Mouse (Mus musculus) forebrain, embryonic 14.5 days (tissue): ENCODE results near the gene Eloa. TPM values are rescaled to one million over a fixed set of nuclear protein-coding genes. Genes with fewer than 3 reads are reported as not detected.
"Not testable (repeated sequence)": the region's sequence is repeated elsewhere in the genome, so short reads cannot be mapped to it uniquely, and the experiment has no call there.

Experiments used
- ATAC-seq: fragments of 200-750 bp; cut with Nextera tagmentation; 2 replicates; pipeline ENCODE4 v1.8.0; 2017; ENCODE audit warnings: mild to moderate bottlenecking, moderate library complexity
- DNase-seq: peaks from one replicate; pipeline ENCODE4 v3.0.0-alpha.2; 2015; ENCODE audit warnings: low spot score
- H3K27ac ChIP-seq: fragments of 300-500 bp; sonication (generic); 2 replicates; pipeline ENCODE4 v1.5.1; 2014; ENCODE audit warnings: low read depth, mild to moderate bottlenecking, control low read depth, low read length, moderate library complexity
- H3K27me3 ChIP-seq: fragments of 300-500 bp; sonication (generic); replicated peaks from 2 replicates; pipeline ENCODE4 v1.6.1; 2014; ENCODE audit warnings: low read length, control low read depth, mixed read lengths; ENCODE audit not compliant: control insufficient read depth, insufficient read depth
- H3K36me3 ChIP-seq: fragments of 300-500 bp; sonication (generic); 2 replicates; pipeline ENCODE4 v1.6.1; 2014; ENCODE audit warnings: low read length, control low read depth; ENCODE audit not compliant: control insufficient read depth, insufficient read depth
- H3K4me1 ChIP-seq: fragments of 300-500 bp; sonication (generic); 2 replicates; pipeline ENCODE4 v1.6.1; 2014; ENCODE audit warnings: antibody characterized with exemption, low read length, control low read depth; ENCODE audit not compliant: control insufficient read depth, insufficient read depth
- H3K4me2 ChIP-seq: fragments of 300-500 bp; sonication (generic); 2 replicates; pipeline ENCODE4 v1.6.1; 2014; ENCODE audit warnings: mild to moderate bottlenecking, control low read depth, low read length
- H3K4me3 ChIP-seq: fragments of 300-500 bp; sonication (generic); 2 replicates; pipeline ENCODE4 v1.5.1; 2014; ENCODE audit warnings: low read depth, low read length, control low read depth
- H3K9ac ChIP-seq: fragments of 300-500 bp; sonication (generic); 2 replicates; pipeline ENCODE4 v1.6.1; 2014; ENCODE audit warnings: mild to moderate bottlenecking, low read length, control low read depth, moderate library complexity
- H3K9me3 ChIP-seq: fragments of 300-500 bp; sonication (generic); replicated peaks from 2 replicates; pipeline ENCODE4 v1.6.1; 2016; ENCODE audit warnings: low read length, control low read depth, mixed read lengths; ENCODE audit not compliant: control insufficient read depth
- WGBS: fragments of 180-500 bp; shearing (Covaris S2); extraction: QIAGEN DNeasy Blood & Tissue Kit; methylation state at CpG from one replicate; pipeline ENCODE4 v1.1.7; 2014; 5-methylcytosine and 5-hydroxymethylcytosine counted together
- polyA plus RNA-seq: library from polyadenylated mRNA; unstranded; fragments of >200 nt; fragmentation: Nextera tagmentation; extraction: Ambion mirVana; gene quantifications from 2 replicates; pipeline ENCODE4 v1.2.1, GENCODE M21; 2014

Gene Eloa
- polyA plus RNA-seq, 1 experiment from 2014 or later, result 33.7 TPM

- peaks cover 46% of the 10 kb centered on the region for H3K36me3 ChIP-seq
- H3K27ac ChIP-seq, result no peak overlapping the region
- H3K4me1 ChIP-seq, result peaks cover 7% of the 10 kb centered on the region
- no peak overlapping the region for H3K4me2 ChIP-seq
- H3K9ac ChIP-seq, result no peak overlapping the region
- H3K27me3 ChIP-seq, result no peaks in the 10 kb centered on the region
- no peak for DNase-seq
- 71% methylated on average over 7 of the region's 7 CpGs for WGBS
- no peak for ATAC-seq
- no peaks in the 10 kb centered on the region for H3K9me3 ChIP-seq
- no peak overlapping the region for H3K4me3 ChIP-seq
Observed at GRCm38 (mm10) chr4:135981524-135982063, 40.0 kb downstream of the Eloa start.

- H3K9ac ChIP-seq, H3K4me3 ChIP-seq, H3K4me2 ChIP-seq, H3K9me3 ChIP-seq, H3K27me3 ChIP-seq, H3K4me1 ChIP-seq, DNase-seq, ATAC-seq, H3K27ac ChIP-seq: not testable (repeated sequence)
- H3K36me3 ChIP-seq, result peaks cover 59% of the 10 kb centered on the region
- 94% methylated on average over 5 of the region's 5 CpGs for WGBS
Observed at GRCm38 (mm10) chr4:135980223-135980622, 41.3 kb downstream of the Eloa start.

GRCm38 (mm10) chr4:135976146-135976545 is 45.4 kb downstream of the Eloa start:
- WGBS, result 95% methylated on average over 12 of the region's 12 CpGs
- no peaks in the 10 kb centered on the region for H3K27me3 ChIP-seq
- no peak for DNase-seq
- no peak for ATAC-seq
- H3K9ac ChIP-seq, result no peak overlapping the region
- peaks cover 43% of the 10 kb centered on the region for H3K36me3 ChIP-seq
- H3K9me3 ChIP-seq, result no peaks in the 10 kb centered on the region
- no peak overlapping the region for H3K4me2 ChIP-seq
- H3K27ac ChIP-seq, result no peak overlapping the region
- no peak overlapping the region for H3K4me3 ChIP-seq
- peaks cover 6% of the 10 kb centered on the region; the same call in 1 of the 2 replicates for H3K4me1 ChIP-seq

GRCm38 (mm10) chr4:135972911-135973811 is 48.4 kb downstream of the Eloa start:
- no peak overlapping the region for H3K27ac ChIP-seq
- H3K9me3 ChIP-seq, result no peaks in the 10 kb centered on the region
- H3K4me2 ChIP-seq, result peak overlapping the region; percentile 95
- no peaks in the 10 kb centered on the region for H3K27me3 ChIP-seq
- peaks cover 6% of the 10 kb centered on the region; the same call in 1 of the 2 replicates for H3K4me1 ChIP-seq
- DNase-seq (no peak), ATAC-seq (no peak)
- H3K36me3 ChIP-seq, result peaks cover 58% of the 10 kb centered on the region
- peak overlapping the region; percentile 96 for H3K9ac ChIP-seq
- H3K4me3 ChIP-seq, result peak overlapping the region; percentile 99
- WGBS, result 72% methylated on average over 13 of the region's 13 CpGs

GRCm38 (mm10) chr4:135972556-135972906 is 49.0 kb downstream of the Eloa start, which contains the start of gene Lypla2:
Gene Lypla2 (minus strand): TSS chr4:135972626.
- DNase-seq, result peak; percentile 91
- Histone ChIP-seq H3K36me3 (peaks cover 65% of the 10 kb centered on the region), H3K4me1 (peaks cover 6% of the 10 kb centered on the region; the same call in 1 of the 2 replicates), H3K4me2 (peak within 1 kb of the TSS; percentile 95), H3K27me3 (no peaks in the 10 kb centered on the region), H3K9ac (peak within 1 kb of the TSS; percentile 96), H3K9me3 (no peaks in the 10 kb centered on the region), H3K27ac (peak within 1 kb of the TSS; percentile 52; the same call in 1 of the 2 replicates), H3K4me3 (peak within 1 kb of the TSS; percentile 99)
- peak; percentile 84 for ATAC-seq
- under 1% methylated on average over 19 of the region's 19 CpGs for WGBS

GRCm38 (mm10) chr4:135971805-135972555 is 49.6 kb downstream of the Eloa start:
- H3K36me3 ChIP-seq, result peaks cover 66% of the 10 kb centered on the region
- H3K27ac ChIP-seq, result peak overlapping the region; percentile 52; the same call in 1 of the 2 replicates
- ATAC-seq (peak; percentile 55), DNase-seq (no peak)
- peak overlapping the region; percentile 99 for H3K4me3 ChIP-seq
- H3K27me3 ChIP-seq, result no peaks in the 10 kb centered on the region
- WGBS, result under 1% methylated on average over 35 of the region's 35 CpGs
- peak overlapping the region; percentile 96 for H3K9ac ChIP-seq
- no peaks in the 10 kb centered on the region for H3K9me3 ChIP-seq
- H3K4me2 ChIP-seq, result peak overlapping the region; percentile 95
- peaks cover 6% of the 10 kb centered on the region; the same call in 1 of the 2 replicates for H3K4me1 ChIP-seq

- no peak overlapping the region for H3K4me2 ChIP-seq
Observed at GRCm38 (mm10) chr4:135970585-135970984, 51.0 kb downstream of the Eloa start.

GRCm38 (mm10) chr4:135969070-135969750 is 52.4 kb downstream of the Eloa start:
- DNase-seq (no peak), ATAC-seq (no peak)
- peaks cover 52% of the 10 kb centered on the region for H3K36me3 ChIP-seq
- no peaks in the 10 kb centered on the region for H3K9me3 ChIP-seq
- H3K27ac ChIP-seq, result no peak overlapping the region
- H3K4me2 ChIP-seq, result no peak overlapping the region
- peaks cover 9% of the 10 kb centered on the region for H3K4me1 ChIP-seq
- no peak overlapping the region for H3K4me3 ChIP-seq
- 85% methylated on average over 13 of the region's 13 CpGs for WGBS
- no peak overlapping the region for H3K9ac ChIP-seq
- no peaks in the 10 kb centered on the region for H3K27me3 ChIP-seq

More at GRCm38 (mm10) chr4:135970585-135970984, 51.0 kb downstream of the Eloa start:
- no peak overlapping the region for H3K27ac ChIP-seq
- peaks cover 6% of the 10 kb centered on the region; the same call in 1 of the 2 replicates for H3K4me1 ChIP-seq
- peaks cover 65% of the 10 kb centered on the region for H3K36me3 ChIP-seq
- ATAC-seq, result no peak
- 89% methylated on average over 11 of the region's 11 CpGs for WGBS
- DNase-seq, result no peak
- H3K27me3 ChIP-seq, result no peaks in the 10 kb centered on the region
- H3K4me3 ChIP-seq, result no peak overlapping the region
- no peaks in the 10 kb centered on the region for H3K9me3 ChIP-seq
- no peak overlapping the region for H3K9ac ChIP-seq
